Mouse (Mus musculus): ENCODE measurements around the gene Vmn1r188.
"Not testable (repeated sequence)": the region's sequence is repeated elsewhere in the genome, so short reads cannot be mapped to it uniquely, and the experiment has no call there.

Vmn1r188 gene

GRCm38 (mm10) chr13:22049737-22050440 lies 34.4 kb upstream of the Vmn1r188 start:
- peak; percentile 75 for DNase-seq (ENCODE audit: extremely low spot score, low spot score)

- DNase-seq (ENCODE audit: extremely low spot score, low spot score), result peak; percentile 94
Measured at GRCm38 (mm10) chr13:22050591-22051522, 33.4 kb upstream of the Vmn1r188 start.

- no peak for DNase-seq (ENCODE audit: extremely low spot score, low spot score)
Measured at GRCm38 (mm10) chr13:22051523-22051859, 32.7 kb upstream of the Vmn1r188 start.

GRCm38 (mm10) chr13:22053754-22054153 lies 30.5 kb upstream of the Vmn1r188 start:
- DNase-seq (ENCODE audit: extremely low spot score, low spot score), result no peak

DNA sequence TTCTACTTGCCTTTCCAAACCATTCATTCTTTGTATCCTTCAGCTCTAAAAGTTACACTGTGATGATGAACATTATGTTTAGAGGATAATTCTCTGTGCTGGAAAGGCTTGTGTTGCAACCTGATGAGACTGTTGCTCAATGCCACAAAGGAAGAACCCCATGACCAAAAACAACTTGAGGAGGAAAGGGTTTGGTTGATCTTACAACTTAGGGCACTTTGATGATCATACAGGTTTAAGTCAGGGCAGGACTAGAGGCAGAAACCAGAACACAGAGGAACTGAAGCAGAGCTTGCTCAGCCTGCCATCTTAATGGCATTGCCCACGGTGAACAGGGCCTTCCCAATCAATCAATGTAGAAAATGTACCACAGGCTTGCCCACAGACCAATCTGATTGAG lies 22.8 kb upstream of the Vmn1r188 start:
- no peak for DNase-seq (ENCODE audit: extremely low spot score, low spot score)

DNA sequence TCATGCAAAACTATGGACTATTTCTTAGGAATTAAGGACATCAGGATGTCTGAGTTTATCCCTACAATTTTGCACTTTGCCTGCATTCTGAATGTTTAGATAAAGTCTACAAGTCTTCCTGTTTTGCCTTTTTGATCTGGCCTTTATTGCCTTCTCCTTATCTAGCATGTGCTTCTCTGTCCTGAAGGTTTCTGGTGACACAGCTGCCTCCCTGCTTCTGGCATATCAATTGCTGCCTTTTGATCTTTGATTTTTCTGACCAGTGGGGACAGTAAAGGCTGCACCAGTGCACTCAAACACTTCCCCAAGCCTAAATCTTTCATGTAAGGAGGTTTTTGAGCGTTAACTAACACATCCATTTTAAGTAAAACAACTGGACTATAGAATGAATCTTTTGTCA lies 20.8 kb upstream of the Vmn1r188 start:
- DNase-seq (ENCODE audit: extremely low spot score, low spot score), result no peak

GRCm38 (mm10) chr13:22105724-22106123 lies 21.5 kb downstream of the Vmn1r188 start, which contains the start of gene Vmn1r189:
TSS of gene Vmn1r189 (minus strand) at chr13:22105824.
- DNase-seq (ENCODE audit: extremely low spot score, low spot score), result not testable (repeated sequence)

DNA sequence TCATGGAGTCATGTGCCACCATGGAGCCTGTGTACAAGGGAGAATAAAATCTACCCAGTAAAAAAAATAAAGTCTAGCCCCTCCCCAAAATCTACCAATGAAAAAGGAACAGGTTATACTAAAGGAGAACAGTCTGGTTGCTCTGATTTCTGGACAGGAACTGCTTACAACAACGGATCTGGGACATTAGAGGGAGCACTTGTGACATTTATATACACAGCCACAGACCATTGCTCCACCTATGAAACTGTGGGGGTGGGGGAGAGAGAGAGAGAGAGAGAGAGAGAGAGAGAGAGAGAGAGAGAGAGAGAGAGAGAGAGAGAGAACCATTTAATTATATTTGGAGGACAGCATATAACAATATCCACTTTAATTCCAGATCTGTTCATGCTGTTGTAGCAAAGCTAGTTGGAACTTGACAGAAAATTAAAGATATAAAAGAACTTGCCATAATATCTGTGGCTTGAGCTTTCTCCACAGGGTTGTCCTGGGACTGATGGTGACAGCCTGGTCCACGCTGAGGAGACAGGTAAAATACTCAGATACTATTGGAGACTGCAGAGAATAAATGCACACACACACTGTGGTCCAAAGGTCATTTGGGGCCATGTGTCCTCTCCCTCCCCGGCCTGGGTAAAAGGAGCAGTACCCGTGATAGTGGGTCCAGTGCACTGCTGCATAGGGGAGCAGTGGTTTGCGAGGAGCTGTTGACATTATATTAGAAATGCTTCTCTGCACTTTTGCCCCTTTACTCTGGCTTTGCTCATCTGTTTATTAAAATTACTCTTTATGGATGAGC lies 52.5 kb downstream of the Vmn1r188 start:
- DNase-seq (ENCODE audit: extremely low spot score, low spot score), result not testable (repeated sequence)
